Mouse (Mus musculus) MEL (cell line): Measurements from ENCODE around the gene Gm40193. TPM values are rescaled to one million over a fixed set of nuclear protein-coding genes. Genes with fewer than 3 reads are reported as not detected.

Experiments
- DNase-seq: peaks from one replicate; pipeline ENCODE4 v3.0.0; 2011; ENCODE audit warnings: low read depth, low spot score
- H3K27ac ChIP-seq: 2 replicates; pipeline ENCODE4 v1.5.1; 2012; ENCODE audit warnings: low read depth, mild to moderate bottlenecking, control low read depth, low read length, moderate library complexity; ENCODE audit not compliant: control insufficient read depth
- H3K27me3 ChIP-seq, 2 experiments: fragments of 150-350 bp in 1 of 2; sonication (generic) in 1 of 2; 2 replicates each; pipeline ENCODE4 v1.6.1; 2012; ENCODE audit warnings: low read length in 2 of 2, mild to moderate bottlenecking in 2 of 2, improper control_type of control experiment in 1 of 2, moderate library complexity in 1 of 2; ENCODE audit not compliant: insufficient read depth in 2 of 2, control insufficient read depth in 1 of 2
- H3K36me3 ChIP-seq, 2 experiments: 2 replicates each; pipeline ENCODE4 v1.6.1; 2012 to 2014; ENCODE audit warnings: low read length in 2 of 2, improper control_type of control experiment in 1 of 2, inconsistent platforms in 1 of 2, mild to moderate bottlenecking in 1 of 2; ENCODE audit not compliant: insufficient read depth in 2 of 2, control insufficient read depth in 1 of 2
- H3K4me1 ChIP-seq, 2 experiments: fragments of 150-350 bp in 1 of 2; sonication (generic) in 1 of 2; 2 replicates each; pipeline ENCODE4 v1.6.1; 2012; ENCODE audit warnings: low read length in 2 of 2, improper control_type of control experiment in 1 of 2, mild to moderate bottlenecking in 1 of 2; ENCODE audit not compliant: insufficient read depth in 2 of 2, control insufficient read depth in 1 of 2
- H3K4me3 ChIP-seq, 2 experiments: fragments of 150-350 bp in 1 of 2; sonication (generic) in 1 of 2; 2 replicates each; pipeline ENCODE4 v1.5.1; 2012; ENCODE audit warnings: low read depth in 2 of 2, low read length in 2 of 2, mild to moderate bottlenecking in 2 of 2, moderate library complexity in 2 of 2, control low read depth in 1 of 2, improper control_type of control experiment in 1 of 2; ENCODE audit not compliant: control insufficient read depth in 1 of 2, insufficient read depth in 1 of 2
- H3K79me2 ChIP-seq: 2 replicates; pipeline ENCODE4 v1.6.1; 2012; ENCODE audit warnings: mild to moderate bottlenecking, low read length, moderate library complexity; ENCODE audit not compliant: control insufficient read depth, poor library complexity, insufficient read depth
- H3K9ac ChIP-seq: 2 replicates; pipeline ENCODE4 v1.6.1; 2012; ENCODE audit warnings: low read depth, mild to moderate bottlenecking, control low read depth, low read length, moderate library complexity; ENCODE audit not compliant: control insufficient read depth, poor library complexity, severe bottlenecking
- H3K9me3 ChIP-seq: fragments of 150-350 bp; sonication (generic); replicated peaks from 2 replicates; pipeline ENCODE4 v1.6.1; 2012; ENCODE audit warnings: mild to moderate bottlenecking, low read length, improper control_type of control experiment, moderate library complexity; ENCODE audit not compliant: insufficient read depth
- BHLHE40 ChIP-seq: IDR thresholded peaks from 2 replicates; pipeline ENCODE4 v1.6.1; 2012; ENCODE audit warnings: low read depth, mild to moderate bottlenecking, inconsistent platforms, low read length, improper control_type of control experiment, borderline replicate concordance
- CHD2 ChIP-seq: IDR thresholded peaks from 2 replicates; pipeline ENCODE4 v1.6.1; 2011; ENCODE audit warnings: low read length, improper control_type of control experiment
- ELF1 ChIP-seq: IDR thresholded peaks from 2 replicates; pipeline ENCODE4 v1.6.1; 2014; ENCODE audit warnings: low read depth, mild to moderate bottlenecking, inconsistent platforms, low read length, improper control_type of control experiment, moderate library complexity
- GABPA ChIP-seq: IDR thresholded peaks from 2 replicates; pipeline ENCODE4 v1.6.1; 2012; ENCODE audit warnings: low read depth, mild to moderate bottlenecking, inconsistent platforms, low read length, improper control_type of control experiment, moderate library complexity
- HCFC1 ChIP-seq: IDR thresholded peaks from 2 replicates; pipeline ENCODE4 v1.6.1; 2012; ENCODE audit warnings: low read depth, mild to moderate bottlenecking, inconsistent platforms, low read length, improper control_type of control experiment, moderate library complexity
- KAT2A ChIP-seq: conservative IDR thresholded peaks from 2 replicates; pipeline ENCODE4 v1.6.1; 2012; ENCODE audit warnings: low read depth, low read length, improper control_type of control experiment, inconsistent platforms
- MAFK ChIP-seq: IDR thresholded peaks from 2 replicates; pipeline ENCODE4 v1.6.1; 2011; ENCODE audit warnings: low read depth, mild to moderate bottlenecking, low read length, improper control_type of control experiment, borderline replicate concordance
- MAX ChIP-seq: IDR thresholded peaks from 2 replicates; pipeline ENCODE4 v1.6.1; 2011; ENCODE audit warnings: low read length, improper control_type of control experiment
- MAZ ChIP-seq: IDR thresholded peaks from 2 replicates; pipeline ENCODE4 v1.6.1; 2012; ENCODE audit warnings: low read depth, mild to moderate bottlenecking, inconsistent platforms, low read length, improper control_type of control experiment
- MXI1 ChIP-seq: IDR thresholded peaks from 2 replicates; pipeline ENCODE4 v1.6.1; 2011; ENCODE audit warnings: mild to moderate bottlenecking, low read depth, low read length, improper control_type of control experiment
- MYB ChIP-seq: IDR thresholded peaks from 2 replicates; pipeline ENCODE4 v1.6.1; 2011; ENCODE audit warnings: mild to moderate bottlenecking, low read depth, low read length, improper control_type of control experiment
- NELFE ChIP-seq: IDR thresholded peaks from 2 replicates; pipeline ENCODE4 v1.6.1; 2011; ENCODE audit warnings: low read depth, low read length, improper control_type of control experiment
- POLR2AphosphoS5 ChIP-seq: IDR thresholded peaks from 2 replicates; pipeline ENCODE4 v1.6.1; 2012; ENCODE audit warnings: low read depth, borderline replicate concordance, mild to moderate bottlenecking, inconsistent platforms, low read length, moderate library complexity, mixed read lengths
- RAD21 ChIP-seq: IDR thresholded peaks from 2 replicates; pipeline ENCODE4 v1.6.1; 2011; ENCODE audit warnings: mild to moderate bottlenecking, low read depth, low read length, improper control_type of control experiment
- RCOR1 ChIP-seq: IDR thresholded peaks from 2 replicates; pipeline ENCODE4 v1.6.1; 2012; ENCODE audit warnings: low read depth, mild to moderate bottlenecking, inconsistent platforms, low read length, improper control_type of control experiment
- TAL1 ChIP-seq: IDR thresholded peaks from 2 replicates; pipeline ENCODE4 v1.6.1; 2012; ENCODE audit warnings: mild to moderate bottlenecking, inconsistent platforms, low read length, moderate library complexity, mixed read lengths
- TCF12 ChIP-seq: IDR thresholded peaks from 2 replicates; pipeline ENCODE4 v1.6.1; 2014; ENCODE audit warnings: low read depth, mild to moderate bottlenecking, inconsistent platforms, low read length, improper control_type of control experiment, moderate library complexity
- UBTF ChIP-seq: IDR thresholded peaks from 2 replicates; pipeline ENCODE4 v1.6.1; 2012; ENCODE audit warnings: low read depth, mild to moderate bottlenecking, inconsistent platforms, low read length, improper control_type of control experiment, moderate library complexity, borderline replicate concordance; ENCODE audit not compliant: insufficient read depth
- USF2 ChIP-seq, 2 experiments: IDR thresholded peaks; 2 replicates each; pipeline ENCODE4 v1.6.1; 2011 to 2012; ENCODE audit warnings: improper control_type of control experiment in 2 of 2, low read length in 2 of 2, borderline replicate concordance in 1 of 2, inconsistent platforms in 1 of 2, low read depth in 1 of 2, mild to moderate bottlenecking in 1 of 2; ENCODE audit not compliant: insufficient read depth in 1 of 2
- ZKSCAN1 ChIP-seq: IDR thresholded peaks from 2 replicates; pipeline ENCODE4 v1.6.1; 2012; ENCODE audit warnings: low read depth, mild to moderate bottlenecking, inconsistent platforms, low read length, improper control_type of control experiment, moderate library complexity
- ZNF384 ChIP-seq: IDR thresholded peaks from 2 replicates; pipeline ENCODE4 v1.6.1; 2012; ENCODE audit warnings: low read depth, mild to moderate bottlenecking, inconsistent platforms, low read length, improper control_type of control experiment
- polyA plus RNA-seq, 2 experiments: library from polyadenylated mRNA; stranded (reverse) in 1 of 2; unstranded in 1 of 2; fragments of >175 nt in 1 of 2; fragments of >200 nt in 1 of 2; gene quantifications; 2 replicates each; pipeline versions ENCODE4 v1.2.1 to v1.2.4; 2012; ENCODE audit warnings: low replicate concordance in 2 of 2, low read depth in 1 of 2; ENCODE audit not compliant: insufficient read length in 2 of 2, insufficient read depth in 1 of 2, missing spikeins in 1 of 2
- total RNA-seq: library from RNA; depleted of rRNA; stranded (reverse); fragments of 300-350 nt; gene quantifications from 2 replicates; pipeline ENCODE4 v1.2.3, GENCODE M21; 2012

Gene Gm40193
- total and polyA plus RNA-seq, 3 experiments, result not detected

DNA sequence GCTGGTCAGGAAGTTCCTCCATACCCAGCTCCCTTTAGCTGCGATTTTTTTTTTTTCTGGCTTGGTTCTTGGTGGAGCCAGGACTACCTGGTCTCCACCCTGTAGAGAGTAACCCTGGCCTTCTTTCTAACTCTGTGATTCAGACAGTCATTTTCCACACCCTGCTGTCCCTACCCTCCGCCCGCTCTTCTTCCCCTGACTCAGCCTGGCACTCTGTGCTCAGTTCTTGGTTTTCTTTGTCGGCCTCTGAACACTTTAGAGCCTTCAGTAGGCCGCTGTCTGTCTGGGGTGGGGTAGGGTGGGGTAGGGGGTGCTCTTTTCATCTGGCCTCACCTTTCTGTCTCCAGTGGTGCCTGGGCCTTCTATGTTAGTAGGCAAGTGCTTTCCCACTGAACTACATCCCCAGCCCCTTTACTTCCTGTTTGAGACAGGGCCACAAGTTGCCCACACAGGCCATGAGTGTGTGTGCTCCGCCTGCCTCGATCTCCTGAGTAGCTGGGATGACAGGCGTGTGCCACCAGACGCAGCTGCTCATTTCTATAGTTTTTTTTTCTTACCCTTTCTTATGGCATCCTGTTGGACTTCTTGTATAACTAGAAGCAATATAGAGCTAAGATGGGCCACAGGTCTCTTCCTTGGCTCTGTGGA, 47.1 kb upstream of the Gm40193 start:
- Histone ChIP-seq H3K4me3 (no peak overlapping the region), H3K4me1 (peaks cover 11 to 24% of the 10 kb centered on the region in 2 experiments), H3K9me3 (no peaks in the 10 kb centered on the region), H3K36me3 (peaks cover 0 to 23% of the 10 kb centered on the region in 2 experiments; a peak in 3 of 4 replicates), H3K27ac (no peak overlapping the region), H3K79me2 (peaks cover 16% of the 10 kb centered on the region), H3K27me3 (no peaks in the 10 kb centered on the region), H3K9ac (no peak overlapping the region)
- DNase-seq, result no peak
- TF ChIP-seq UBTF, result no peak
- no peak for TF ChIP-seq MAFK
- TF ChIP-seq MYB, result no peak
- TF ChIP-seq MAZ, result no peak
- no peak for TF ChIP-seq ELF1
- no peak for TF ChIP-seq POLR2AphosphoS5
- TF ChIP-seq GABPA, result no peak
- TF ChIP-seq KAT2A, result no peak
- TF ChIP-seq CHD2, result no peak
- no peak for TF ChIP-seq USF2 (IDR thresholded peaks at IDR 0.05; ENCODE audit: borderline replicate concordance in 1 of 2, insufficient read depth in 1 of 2, low read depth in 1 of 2, low read length in 2 of 2)

DNA sequence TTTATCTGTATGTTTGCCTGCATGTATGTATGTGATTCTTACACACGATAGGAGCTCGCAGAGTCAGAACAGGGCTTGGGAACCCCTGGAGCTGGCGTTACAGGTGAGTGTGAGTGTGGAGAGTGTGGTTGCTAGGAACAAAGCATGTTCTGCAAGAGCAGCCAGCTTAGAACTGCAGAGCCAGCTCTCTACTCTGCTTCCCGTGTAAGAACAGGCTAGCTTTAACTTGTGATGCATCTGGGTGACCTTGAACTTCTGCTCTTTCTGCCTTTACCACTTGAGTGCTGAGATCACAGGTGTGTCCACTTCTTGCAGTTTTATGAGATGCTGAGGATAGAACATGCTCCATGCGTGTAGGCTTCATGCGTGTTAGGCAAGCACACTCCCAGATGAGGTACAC, 46.2 kb upstream of the Gm40193 start:
- H3K79me2 ChIP-seq, result peaks cover 16% of the 10 kb centered on the region
- peaks cover 11 to 24% of the 10 kb centered on the region in 2 experiments for H3K4me1 ChIP-seq
- H3K9me3 ChIP-seq, result no peaks in the 10 kb centered on the region
- no peak overlapping the region for H3K27ac ChIP-seq
- TF ChIP-seq MXI1 (no peak), NELFE (no peak), CHD2 (no peak), RCOR1 (no peak), MAX (no peak), ZKSCAN1 (no peak), BHLHE40 (no peak), MAZ (no peak), RAD21 (no peak), TCF12 (no peak), TAL1 (no peak), ZNF384 (no peak), HCFC1 (no peak), POLR2AphosphoS5 (no peak)
- TF ChIP-seq, all 39 proteins: peak for 0
- no peaks in the 10 kb centered on the region for H3K27me3 ChIP-seq
- DNase-seq, result no peak
- peaks cover 0 to 23% of the 10 kb centered on the region in 2 experiments; a peak in 3 of 4 replicates for H3K36me3 ChIP-seq
- H3K4me3 ChIP-seq, result no peak overlapping the region
- no peak overlapping the region for H3K9ac ChIP-seq
